8 mouse cellular contexts compared by ENCODE assay signal in the genomic region with DNA sequence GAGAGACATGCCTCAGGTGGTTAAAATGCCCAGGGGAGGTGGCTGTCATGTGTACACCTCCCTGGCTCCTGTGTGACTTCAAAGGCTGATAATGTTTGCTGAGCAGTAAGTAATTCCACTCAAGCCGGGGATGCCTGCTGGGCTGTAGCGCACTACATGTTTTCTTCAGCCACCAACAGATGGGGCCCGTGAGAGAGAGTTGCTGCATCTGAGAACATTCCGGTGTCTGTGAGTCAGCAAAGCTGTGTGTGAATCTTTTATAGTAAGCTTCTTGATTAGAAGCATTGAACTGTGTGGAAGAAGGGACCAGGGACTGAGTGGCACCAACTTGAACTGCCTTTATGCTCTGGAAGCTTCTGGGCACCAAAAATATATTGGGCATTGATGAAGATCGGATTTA. TPM values are rescaled to one million over a fixed set of nuclear protein-coding genes. Genes with fewer than 3 reads are reported as not detected.
A peak's percentile ranks its signal among the peaks of the same experiment; 100 is the strongest.
DNase-seq lines count a peak whose midpoint lies in the region; ATAC-seq and TF ChIP-seq lines count a peak whose summit lies in the region.

No protein-coding gene starts in this region.

- WGBS in hindbrain, embryonic 12.5 days, result 17% methylated on average over 5 of the region's 5 CpGs
- WGBS in lung, postnatal 0 days, result 14% methylated on average over 5 of the region's 5 CpGs

- H3K9me3 ChIP-seq in hindbrain, embryonic 12.5 days (replicated peaks), result no peaks in the 10 kb centered on the region
- no peaks in the 10 kb centered on the region for H3K9me3 ChIP-seq in lung, postnatal 0 days (ENCODE audit: low read length)

- H3K27me3 ChIP-seq in hindbrain, embryonic 12.5 days, result no peaks in the 10 kb centered on the region
- H3K27me3 ChIP-seq in lung, postnatal 0 days (replicated peaks; ENCODE audit: insufficient read depth, low read length), result no peaks in the 10 kb centered on the region

- H3K4me3 ChIP-seq in hindbrain, embryonic 12.5 days, result no peak overlapping the region
- H3K4me3 ChIP-seq in lung, postnatal 0 days (ENCODE audit: low read depth, low read length), result no peak overlapping the region

- no peaks in the 10 kb centered on the region for H3K36me3 ChIP-seq in hindbrain, embryonic 12.5 days
- no peaks in the 10 kb centered on the region for H3K36me3 ChIP-seq in lung, postnatal 0 days (ENCODE audit: insufficient read depth, low read length)

- peak overlapping the region; percentile 5; the same call in 1 of the 2 replicates for H3K4me2 ChIP-seq in hindbrain, embryonic 12.5 days (replicated peaks)
- H3K4me2 ChIP-seq in lung, postnatal 0 days (replicated peaks; ENCODE audit: low read depth, low read length), result no peak overlapping the region; the same call in 1 of the 2 replicates

- peak; percentile 16; the same call in 1 of the 2 replicates for TF ChIP-seq EP300 in lung, postnatal 0 days (IDR thresholded peaks at IDR 0.05)

- peak; percentile 78 for TF ChIP-seq CTCF in lung, postnatal 0 days (IDR thresholded peaks at IDR 0.05)

- H3K4me1 ChIP-seq in hindbrain, embryonic 12.5 days, result peaks cover 37% of the 10 kb centered on the region
- H3K4me1 ChIP-seq in lung, postnatal 0 days (ENCODE audit: insufficient read depth, low read depth, low read length), result peaks cover 22% of the 10 kb centered on the region

- H3K9ac ChIP-seq in hindbrain, embryonic 12.5 days, result no peak overlapping the region
- H3K9ac ChIP-seq in lung, postnatal 0 days (replicated peaks; ENCODE audit: low read depth), result no peak overlapping the region

- peak; percentile 79 for ATAC-seq in hindbrain, embryonic 12.5 days (ENCODE audit: low FRiP score)
- peak; percentile 84 for ATAC-seq in lung, postnatal 0 days

- peak overlapping the region; percentile 49 for H3K27ac ChIP-seq in hindbrain, embryonic 12.5 days
- peak overlapping the region; percentile 79 for H3K27ac ChIP-seq in lung, postnatal 0 days (ENCODE audit: low read length)

- peak; percentile 86 for DNase-seq in NIH3T3 (ENCODE audit: low read depth)
- DNase-seq in cerebellum, postnatal 10 days, result peak; percentile 79 to 83
- peak; percentile 70 to 78 for DNase-seq in frontal cortex, postnatal 14 days (ENCODE audit: low spot score in 2 of 2)
- DNase-seq in layer of hippocampus, adult 9-11 months, result peak; percentile 88
- DNase-seq in lung, postnatal 0 days (ENCODE audit: low spot score), result peak; percentile 94
- peak; percentile 49 for DNase-seq in ovary, postnatal 14 days (ENCODE audit: low spot score)
- peak; percentile 78 for DNase-seq in thymus, postnatal 0 days (ENCODE audit: low spot score)

RNA-seq across cellular contexts. Expression of a gene that starts 42.0 kb away (rescaled TPM):
- 14.2 and 15.0 TPM in 2 replicates for polyA plus RNA-seq in hindbrain, embryonic 12.5 days (2016; fragmentation: Nextera tagmentation; extraction: Ambion mirVana)
- polyA plus RNA-seq in lung, postnatal 0 days (2015; fragmentation: Nextera tagmentation; extraction: Ambion mirVana), result 3.4 and 3.5 TPM in 2 replicates
- 4.2 and 5.1 TPM in 2 replicates for polyA plus RNA-seq in thymus, postnatal 0 days (2015; fragmentation: Nextera tagmentation; extraction: Ambion mirVana)
